ENCODE assay signal across 28 mouse cellular contexts in the genomic region with DNA sequence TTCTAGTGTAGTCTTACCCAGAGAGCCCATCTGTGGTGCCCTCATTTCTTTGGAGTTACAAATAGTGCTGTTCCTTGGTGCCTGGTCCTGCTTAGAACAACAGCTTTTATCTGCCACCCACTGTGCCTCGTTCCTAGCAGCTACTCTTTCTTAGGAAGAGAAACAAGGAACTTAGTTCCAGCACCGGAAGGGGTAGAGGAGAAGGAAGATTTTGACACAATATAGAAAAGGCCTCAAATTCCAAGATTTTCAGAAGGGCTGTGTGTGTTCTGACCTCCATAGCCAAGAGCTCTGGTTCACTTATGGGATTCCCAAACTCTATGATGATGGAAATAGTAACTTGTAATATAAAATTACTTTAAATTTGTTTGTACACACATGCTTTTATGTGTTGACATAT. TPM values are rescaled to one million over a fixed set of nuclear protein-coding genes. Genes with fewer than 3 reads are reported as not detected.
"Had no signal": no experiment of that assay in that cellular context is flagged by ENCODE, and none has a peak within 500 bp of the region (broad histone marks: within the 10 kb centered on the region; RNA-seq: fewer than 3 reads in every experiment).

Cd209e (minus strand) TSS at position 101 of the 400 bp plus-strand sequence.

- DNase-seq: heart, postnatal 10 days; heart, postnatal 14 days; heart, postnatal 36 days; heart, postnatal 4 days; kidney, adult 11 months; kidney, adult 18-20 months; kidney, adult 2 months; kidney, adult 8-10 months; kidney, adult 9 months; kidney, postnatal 10 days; kidney, postnatal 14 days; kidney, postnatal 25 days; kidney, postnatal 36 days; kidney, postnatal 4 days; layer of hippocampus, adult 9-11 months; layer of hippocampus, postnatal 36 days had no signal

RNA-seq across cellular contexts. Expression of gene Cd209e, which starts in this region (rescaled TPM):
- total RNA-seq: heart, postnatal 10 days; heart, postnatal 14 days; heart, postnatal 25 days; heart, postnatal 36 days; heart, postnatal 4 days; hematopoietic stem cell, adult 5-6 weeks; hindbrain, postnatal 0 days; layer of hippocampus, adult 18-20 months; layer of hippocampus, adult 2 months; layer of hippocampus, adult 8-10 months; layer of hippocampus, postnatal 10 days; layer of hippocampus, postnatal 14 days; layer of hippocampus, postnatal 25 days; layer of hippocampus, postnatal 36 days; left cerebral cortex, adult 18-20 months; left cerebral cortex, adult 2 months; left cerebral cortex, adult 8-10 months had no signal
